ENCODE assay signal across 17 mouse cellular contexts in the genomic region with DNA sequence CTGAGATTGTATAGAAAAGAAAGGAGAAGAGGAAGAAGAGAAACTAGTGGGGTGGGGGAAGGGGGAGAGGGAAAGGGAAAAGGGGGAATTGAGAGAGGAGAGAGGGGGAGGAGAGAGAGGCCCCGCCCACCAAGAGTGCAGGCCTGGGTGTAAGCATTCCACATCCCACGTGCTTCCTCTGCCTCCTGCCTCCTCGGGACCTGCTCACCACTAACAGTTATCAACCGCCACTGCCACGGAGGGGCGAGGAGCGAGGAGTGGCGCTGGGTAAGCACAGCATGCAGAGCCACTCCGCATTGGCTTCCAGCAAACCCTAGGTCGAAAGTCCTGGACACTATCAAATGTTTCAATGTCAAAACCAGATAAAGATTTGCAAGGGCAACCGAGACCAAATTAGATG. TPM values are rescaled to one million over a fixed set of nuclear protein-coding genes. Genes with fewer than 3 reads are reported as not detected.
DNase-seq lines count a peak whose midpoint lies in the region; ATAC-seq and TF ChIP-seq lines count a peak whose summit lies in the region.
"Had no signal": no experiment of that assay in that cellular context is flagged by ENCODE, and none has a peak within 500 bp of the region (broad histone marks: within the 10 kb centered on the region; RNA-seq: fewer than 3 reads in every experiment).

No protein-coding gene starts in this region.

- H3K9ac ChIP-seq in embryonic facial prominence, embryonic 12.5 days, result no peak overlapping the region
- H3K9ac ChIP-seq in liver, postnatal 0 days (replicated peaks), result no peak overlapping the region
- no peak overlapping the region for H3K9ac ChIP-seq in intestine, embryonic 16.5 days (ENCODE audit: low read depth, low read length)
- H3K9ac ChIP-seq in stomach, embryonic 15.5 days, result no peak overlapping the region
- H3K9ac ChIP-seq: midbrain, embryonic 12.5 days had no signal

- no peaks in the 10 kb centered on the region for H3K36me3 ChIP-seq in embryonic facial prominence, embryonic 12.5 days
- no peaks in the 10 kb centered on the region for H3K36me3 ChIP-seq in embryonic facial prominence, embryonic 10.5 days (replicated peaks)
- no peaks in the 10 kb centered on the region for H3K36me3 ChIP-seq in liver, postnatal 0 days (replicated peaks; ENCODE audit: insufficient read depth, low read length)
- no peaks in the 10 kb centered on the region for H3K36me3 ChIP-seq in intestine, embryonic 16.5 days (ENCODE audit: control insufficient read depth, insufficient read depth, low read length)
- H3K36me3 ChIP-seq in stomach, embryonic 15.5 days, result no peaks in the 10 kb centered on the region
- H3K36me3 ChIP-seq: midbrain, embryonic 12.5 days had no signal

- H3K27me3 ChIP-seq in embryonic facial prominence, embryonic 12.5 days, result no peaks in the 10 kb centered on the region
- H3K27me3 ChIP-seq in embryonic facial prominence, embryonic 10.5 days (replicated peaks; ENCODE audit: low read depth, poor library complexity, severe bottlenecking), result no peaks in the 10 kb centered on the region
- H3K27me3 ChIP-seq in liver, postnatal 0 days (ENCODE audit: insufficient read depth, low read length), result no peaks in the 10 kb centered on the region
- no peaks in the 10 kb centered on the region for H3K27me3 ChIP-seq in intestine, embryonic 16.5 days (replicated peaks; ENCODE audit: control insufficient read depth, insufficient read depth, low read length)
- H3K27me3 ChIP-seq in stomach, embryonic 15.5 days (replicated peaks), result no peaks in the 10 kb centered on the region

- no peak for TF ChIP-seq CTCF in liver, postnatal 0 days (IDR thresholded peaks at IDR 0.05; ENCODE audit: low read depth)

- ATAC-seq in embryonic facial prominence, embryonic 12.5 days (ENCODE audit: insufficient number of reproducible peaks, insufficient read depth, low FRiP score, low TSS enrichment), result no peak
- no peak for ATAC-seq in liver, postnatal 0 days
- no peak for ATAC-seq in intestine, embryonic 16.5 days
- peak; percentile 39; the same call in 1 of the 2 replicates for ATAC-seq in stomach, embryonic 15.5 days (ENCODE audit: insufficient read depth, low FRiP score, low read depth)
- ATAC-seq: forebrain, embryonic 16.5 days had no signal

- H3K4me2 ChIP-seq in embryonic facial prominence, embryonic 12.5 days (replicated peaks), result peak overlapping the region; percentile 20
- no peak overlapping the region for H3K4me2 ChIP-seq in liver, postnatal 0 days (ENCODE audit: low read depth, low read length)
- H3K4me2 ChIP-seq in intestine, embryonic 16.5 days (ENCODE audit: low read depth, low read length), result peak overlapping the region; percentile 10; the same call in 1 of the 2 replicates
- no peak overlapping the region; the same call in 1 of the 2 replicates for H3K4me2 ChIP-seq in stomach, embryonic 15.5 days
- H3K4me2 ChIP-seq: midbrain, embryonic 12.5 days had no signal

- no peaks in the 10 kb centered on the region for H3K9me3 ChIP-seq in embryonic facial prominence, embryonic 12.5 days
- H3K9me3 ChIP-seq in embryonic facial prominence, embryonic 10.5 days, result no peaks in the 10 kb centered on the region
- no peaks in the 10 kb centered on the region for H3K9me3 ChIP-seq in liver, postnatal 0 days (ENCODE audit: low read length)
- H3K9me3 ChIP-seq in intestine, embryonic 16.5 days (ENCODE audit: control insufficient read depth, low read length), result no peaks in the 10 kb centered on the region
- no peaks in the 10 kb centered on the region for H3K9me3 ChIP-seq in stomach, embryonic 15.5 days
- H3K9me3 ChIP-seq: midbrain, embryonic 12.5 days had no signal

- DNase-seq in embryonic facial prominence, embryonic 10.5 days (ENCODE audit: low spot score), result no peak
- DNase-seq in liver, result peak; percentile 22
- DNase-seq in liver, postnatal 0 days, result no peak
- DNase-seq in right cerebral cortex, adult 18-20 months, result no peak
- no peak for DNase-seq in adrenal gland, postnatal 36 days
- DNase-seq: adrenal gland, postnatal 14 days; cerebellum, adult 11-12 months; gastrocnemius, postnatal 25 days; thymus, postnatal 4 days had no signal

- H3K4me1 ChIP-seq in embryonic facial prominence, embryonic 12.5 days, result 0 out of 2 replicates have a peak, but pooled peaks cover 6% of the 10 kb centered on the region
- H3K4me1 ChIP-seq in embryonic facial prominence, embryonic 10.5 days, result peaks cover 8% of the 10 kb centered on the region
- H3K4me1 ChIP-seq in liver, postnatal 0 days (ENCODE audit: insufficient read depth), result peaks cover 5% of the 10 kb centered on the region; the same call in 1 of the 2 replicates
- H3K4me1 ChIP-seq in intestine, embryonic 16.5 days (ENCODE audit: control insufficient read depth, insufficient read depth, low read length), result peaks cover 7% of the 10 kb centered on the region
- H3K4me1 ChIP-seq in stomach, embryonic 15.5 days, result peaks cover 4% of the 10 kb centered on the region; the same call in 1 of the 2 replicates

- no peak for TF ChIP-seq EP300 in liver, postnatal 0 days (IDR thresholded peaks at IDR 0.05; ENCODE audit: low read depth)

- no peak overlapping the region for H3K4me3 ChIP-seq in embryonic facial prominence, embryonic 12.5 days
- H3K4me3 ChIP-seq in embryonic facial prominence, embryonic 10.5 days, result no peak overlapping the region
- H3K4me3 ChIP-seq in liver, postnatal 0 days (ENCODE audit: low read depth, low read length), result no peak overlapping the region
- H3K4me3 ChIP-seq in intestine, embryonic 16.5 days (ENCODE audit: low read length), result no peak overlapping the region
- H3K4me3 ChIP-seq in stomach, embryonic 15.5 days (replicated peaks), result no peak overlapping the region
- H3K4me3 ChIP-seq: midbrain, embryonic 12.5 days had no signal

- H3K27ac ChIP-seq in embryonic facial prominence, embryonic 12.5 days, result no peak overlapping the region
- no peak overlapping the region for H3K27ac ChIP-seq in embryonic facial prominence, embryonic 10.5 days (replicated peaks)
- no peak overlapping the region for H3K27ac ChIP-seq in liver, postnatal 0 days (ENCODE audit: low read depth)
- no peak overlapping the region for H3K27ac ChIP-seq in intestine, embryonic 16.5 days (ENCODE audit: low read length)
- no peak overlapping the region for H3K27ac ChIP-seq in stomach, embryonic 15.5 days
- H3K27ac ChIP-seq: midbrain, embryonic 12.5 days had no signal

- WGBS in embryonic facial prominence, embryonic 12.5 days, result 34% methylated on average over 11 of the region's 11 CpGs
- WGBS in embryonic facial prominence, embryonic 10.5 days, result 43% methylated on average over 11 of the region's 11 CpGs
- 24% methylated on average over 11 of the region's 11 CpGs for WGBS in liver, postnatal 0 days (ENCODE audit: insufficient replicate concordance)
- 18% methylated on average over 11 of the region's 11 CpGs for WGBS in intestine, embryonic 16.5 days
- 16% methylated on average over 11 of the region's 11 CpGs for WGBS in stomach, embryonic 15.5 days

RNA-seq across cellular contexts. Expression of a gene that starts 11.4 kb away (rescaled TPM):
- not detected in 2 replicates for polyA plus RNA-seq in embryonic facial prominence, embryonic 12.5 days (2016; fragmentation: Nextera tagmentation; extraction: Ambion mirVana)
- polyA plus RNA-seq in embryonic facial prominence, embryonic 10.5 days (2016; fragmentation: Nextera tagmentation; extraction: Ambion mirVana), result not detected in 2 replicates
- not detected in 2 replicates for polyA plus RNA-seq in liver, postnatal 0 days (2015; fragmentation: Nextera tagmentation; extraction: Ambion mirVana)
- not detected in 2 replicates for polyA plus RNA-seq in intestine, embryonic 16.5 days (2015; fragmentation: Nextera tagmentation; extraction: Ambion mirVana)
- polyA plus RNA-seq in stomach, embryonic 15.5 days (2015; fragmentation: Nextera tagmentation; extraction: Ambion mirVana), result not detected in 2 replicates
- not detected for total RNA-seq in adrenal gland, postnatal 36 days (2021)
- total RNA-seq: adrenal gland, postnatal 14 days; gastrocnemius, postnatal 25 days; left cerebral cortex, adult 8-10 months; liver, adult 2 months had no signal
- polyA plus RNA-seq: embryonic facial prominence, embryonic 14.5 days; forebrain, embryonic 16.5 days; liver, adult 2 months; midbrain, embryonic 12.5 days had no signal

RNA-seq across cellular contexts. Expression of a gene that starts 16.6 kb away (rescaled TPM):
- polyA plus RNA-seq in embryonic facial prominence, embryonic 12.5 days (2016; fragmentation: Nextera tagmentation; extraction: Ambion mirVana), result 44.1 and 51.1 TPM in 2 replicates
- polyA plus RNA-seq in embryonic facial prominence, embryonic 10.5 days (2016; fragmentation: Nextera tagmentation; extraction: Ambion mirVana), result 28.2 and 29.4 TPM in 2 replicates
- polyA plus RNA-seq in liver, postnatal 0 days (2015; fragmentation: Nextera tagmentation; extraction: Ambion mirVana), result 7.4 and 8.4 TPM in 2 replicates
- 36.3 and 41.7 TPM in 2 replicates for polyA plus RNA-seq in intestine, embryonic 16.5 days (2015; fragmentation: Nextera tagmentation; extraction: Ambion mirVana)
- 37.6 and 39.6 TPM in 2 replicates for polyA plus RNA-seq in stomach, embryonic 15.5 days (2015; fragmentation: Nextera tagmentation; extraction: Ambion mirVana)
- total RNA-seq in adrenal gland, postnatal 36 days (2021), result 10 to 100 TPM; 24.0 to 31.6 TPM

RNA-seq across cellular contexts. Expression of a gene that starts 28.4 kb away (rescaled TPM):
- polyA plus RNA-seq in embryonic facial prominence, embryonic 12.5 days (2016; fragmentation: Nextera tagmentation; extraction: Ambion mirVana), result 2.4 and 2.9 TPM in 2 replicates
- polyA plus RNA-seq in embryonic facial prominence, embryonic 10.5 days (2016; fragmentation: Nextera tagmentation; extraction: Ambion mirVana), result 1.5 and 2.1 TPM in 2 replicates
- polyA plus RNA-seq in liver, postnatal 0 days (2015; fragmentation: Nextera tagmentation; extraction: Ambion mirVana), result 10.8 and 11.2 TPM in 2 replicates
- 38.6 and 49.4 TPM in 2 replicates for polyA plus RNA-seq in intestine, embryonic 16.5 days (2015; fragmentation: Nextera tagmentation; extraction: Ambion mirVana)
- 9.8 and 10.1 TPM in 2 replicates for polyA plus RNA-seq in stomach, embryonic 15.5 days (2015; fragmentation: Nextera tagmentation; extraction: Ambion mirVana)
- total RNA-seq in adrenal gland, postnatal 36 days (2021), result 10 to 100 TPM; 10.9 to 11.1 TPM

RNA-seq across cellular contexts. Expression of a gene that starts 54.9 kb away (rescaled TPM):
- polyA plus RNA-seq in embryonic facial prominence, embryonic 12.5 days (2016; fragmentation: Nextera tagmentation; extraction: Ambion mirVana), result 3.9 and 5.2 TPM in 2 replicates
- 3.3 and 5.1 TPM in 2 replicates for polyA plus RNA-seq in embryonic facial prominence, embryonic 10.5 days (2016; fragmentation: Nextera tagmentation; extraction: Ambion mirVana)
- 3.4 and 4.1 TPM in 2 replicates for polyA plus RNA-seq in liver, postnatal 0 days (2015; fragmentation: Nextera tagmentation; extraction: Ambion mirVana)
- 6.6 and 6.9 TPM in 2 replicates for polyA plus RNA-seq in intestine, embryonic 16.5 days (2015; fragmentation: Nextera tagmentation; extraction: Ambion mirVana)
- polyA plus RNA-seq in stomach, embryonic 15.5 days (2015; fragmentation: Nextera tagmentation; extraction: Ambion mirVana), result 7.6 and 7.7 TPM in 2 replicates
- total RNA-seq in adrenal gland, postnatal 36 days (2021), result 10 to 100 TPM; 11.4 to 12.5 TPM

RNA-seq across cellular contexts. Expression of a gene that starts 58.5 kb away (rescaled TPM):
- polyA plus RNA-seq in embryonic facial prominence, embryonic 12.5 days (2016; fragmentation: Nextera tagmentation; extraction: Ambion mirVana), result 80.8 and 85.0 TPM in 2 replicates
- polyA plus RNA-seq in embryonic facial prominence, embryonic 10.5 days (2016; fragmentation: Nextera tagmentation; extraction: Ambion mirVana), result 68.0 and 70.0 TPM in 2 replicates
- polyA plus RNA-seq in liver, postnatal 0 days (2015; fragmentation: Nextera tagmentation; extraction: Ambion mirVana), result 32.8 and 35.3 TPM in 2 replicates
- 56.2 and 65.5 TPM in 2 replicates for polyA plus RNA-seq in intestine, embryonic 16.5 days (2015; fragmentation: Nextera tagmentation; extraction: Ambion mirVana)
- polyA plus RNA-seq in stomach, embryonic 15.5 days (2015; fragmentation: Nextera tagmentation; extraction: Ambion mirVana), result 56.4 and 68.3 TPM in 2 replicates
- 100 to 1,000 TPM; 128 to 134 TPM for total RNA-seq in adrenal gland, postnatal 36 days (2021)

Comparison
In these comparisons a context has a peak if more than half of its experiments do, and no peak if none do; other contexts are left out.
1. H3K4me2 ChIP-seq: peak in embryonic facial prominence, embryonic 12.5 days (single experiment) and intestine, embryonic 16.5 days (single experiment); none in liver, postnatal 0 days (single experiment) and stomach, embryonic 15.5 days (single experiment).